Mouse (Mus musculus) gastrocnemius, postnatal 4 days (tissue): ENCODE results near the gene Tbc1d10a. TPM values are rescaled to one million over a fixed set of nuclear protein-coding genes. Genes with fewer than 3 reads are reported as not detected.

ENCODE experiments used
- DNase-seq, 2 experiments: peaks; one replicate each; pipeline ENCODE4 v3.0.0; 2021 to 2022; ENCODE audit warnings: low spot score in 2 of 2, mixed read lengths in 2 of 2
- total RNA-seq, 2 experiments: library from RNA; stranded (reverse); gene quantifications; 2 replicates each; pipeline ENCODE4 v1.2.3; 2021

Tbc1d10a gene
- total RNA-seq, 2 experiments from 2014 or later: 10.1 to 12.2 TPM

- no peak for DNase-seq
These were observed 28.0 kb downstream of the Tbc1d10a start for GRCm38 (mm10) chr11:4214572-4214971.

GRCm38 (mm10) chr11:4215061-4215460 lies 28.5 kb downstream of the Tbc1d10a start:
- DNase-seq: no peak

- DNase-seq: no peak
These were observed 29.8 kb downstream of the Tbc1d10a start for GRCm38 (mm10) chr11:4216248-4217000.

GRCm38 (mm10) chr11:4217914-4218629 lies 31.5 kb downstream of the Tbc1d10a start, which contains the start of gene Castor1:
Gene Castor1 (plus strand): TSS chr11:4218225.
- peak; percentile 62 to 83 for DNase-seq

GRCm38 (mm10) chr11:4218637-4219036 lies 32.0 kb downstream of the Tbc1d10a start:
- DNase-seq: no peak

- DNase-seq: peak in 1 of 2 experiments; percentile 78
These were observed 32.7 kb downstream of the Tbc1d10a start for GRCm38 (mm10) chr11:4219317-4219751.

- DNase-seq: no peak
These were observed 33.3 kb downstream of the Tbc1d10a start for GRCm38 (mm10) chr11:4219908-4220307.

- peak; percentile 78 to 82 for DNase-seq
These were observed 34.1 kb downstream of the Tbc1d10a start for GRCm38 (mm10) chr11:4220443-4221400.

- DNase-seq: no peak
These were observed 35.7 kb downstream of the Tbc1d10a start for GRCm38 (mm10) chr11:4222046-4222950.

GRCm38 (mm10) chr11:4223393-4224188 lies 37.0 kb downstream of the Tbc1d10a start:
- no peak for DNase-seq

- DNase-seq: no peak
These were observed 37.6 kb downstream of the Tbc1d10a start for GRCm38 (mm10) chr11:4224223-4224622.

GRCm38 (mm10) chr11:4226569-4227325 lies 40.2 kb downstream of the Tbc1d10a start:
- no peak for DNase-seq

- peak in 1 of 2 experiments; percentile 67 for DNase-seq
These were observed 41.9 kb downstream of the Tbc1d10a start for GRCm38 (mm10) chr11:4228463-4228862.

- DNase-seq: no peak
These were observed 43.3 kb downstream of the Tbc1d10a start for GRCm38 (mm10) chr11:4229841-4230240.

GRCm38 (mm10) chr11:4231435-4231834 lies 44.8 kb downstream of the Tbc1d10a start:
- no peak for DNase-seq

GRCm38 (mm10) chr11:4232644-4233043 lies 46.1 kb downstream of the Tbc1d10a start:
- no peak for DNase-seq

GRCm38 (mm10) chr11:4235052-4235655 lies 48.6 kb downstream of the Tbc1d10a start:
- no peak for DNase-seq
